Mouse (Mus musculus): ENCODE results near the gene Gm17324.
"Not testable (repeated sequence)": the region's sequence is repeated elsewhere in the genome, so short reads cannot be mapped to it uniquely, and the experiment has no call there.

Gm17324 gene

DNA sequence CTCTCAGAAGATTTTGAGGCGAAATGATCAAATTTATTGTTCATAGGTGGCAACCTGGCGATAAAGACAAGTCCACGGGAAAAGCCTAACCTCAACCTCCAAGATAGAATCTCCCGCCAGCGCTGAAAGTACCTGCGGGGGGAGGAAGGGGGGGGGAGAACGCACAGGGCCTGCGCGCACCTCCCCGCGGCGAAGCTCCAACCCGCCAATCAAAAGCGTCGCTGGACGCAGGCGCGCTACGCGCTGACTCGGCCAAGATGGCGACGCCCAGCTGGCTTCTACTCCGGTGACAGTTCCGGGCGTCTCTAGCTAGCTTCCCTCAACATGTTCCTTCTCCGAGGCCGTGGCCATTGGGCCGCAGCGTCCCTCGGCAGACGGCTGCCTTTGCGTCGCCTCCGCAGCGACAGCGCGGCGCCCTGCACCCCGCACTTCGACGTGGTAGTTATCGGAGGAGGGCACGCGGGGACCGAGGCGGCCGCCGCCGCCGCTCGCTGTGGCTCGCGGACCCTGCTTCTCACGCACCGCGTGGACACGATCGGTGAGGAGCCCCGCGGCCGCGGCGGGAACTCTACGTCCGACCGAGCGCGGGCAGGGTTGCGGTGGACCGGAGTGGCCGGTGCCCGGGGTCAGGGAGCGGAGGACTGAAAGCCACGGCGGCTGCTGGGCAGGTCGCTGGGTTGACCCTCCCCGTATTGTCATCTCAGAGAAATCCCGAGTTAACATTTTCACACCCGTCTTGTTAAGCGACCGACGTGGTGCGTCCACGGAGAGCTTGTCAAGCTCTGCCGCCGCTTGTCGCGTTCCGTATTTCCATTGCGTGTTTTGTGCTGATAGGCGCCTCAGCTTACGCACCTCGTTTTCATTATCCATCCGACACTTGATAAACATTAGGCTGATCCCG lies at the start of gene Gm17324, which contains the start of gene Mto1:
Gene Gm17324, minus strand, starts transcription at position 814 of the 901 bp plus-strand sequence.
Gene Mto1, plus strand, starts transcription at position 236 of the 901 bp plus-strand sequence.
- peak; percentile 94 for DNase-seq

DNA sequence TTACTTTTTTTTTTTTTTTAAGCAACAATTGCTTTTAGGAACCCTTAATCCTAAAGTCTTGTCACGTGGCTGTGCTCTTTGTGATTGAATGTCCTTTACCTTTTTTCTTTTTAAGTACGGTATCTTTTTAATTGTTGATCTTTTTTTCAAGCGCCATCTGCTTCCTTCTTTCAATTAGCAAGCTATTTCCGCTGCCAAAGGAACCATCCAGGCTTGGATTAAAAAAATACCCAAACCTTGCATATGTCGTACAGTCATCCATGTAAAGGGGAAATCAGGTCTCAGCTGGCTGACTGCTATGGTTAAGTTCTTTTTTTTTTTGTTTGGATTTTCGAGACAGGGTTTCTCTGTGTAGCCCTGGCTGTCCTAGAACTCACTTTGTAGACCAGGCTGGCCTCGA lies 44.6 kb upstream of the Gm17324 start:
- no peak for DNase-seq

DNA sequence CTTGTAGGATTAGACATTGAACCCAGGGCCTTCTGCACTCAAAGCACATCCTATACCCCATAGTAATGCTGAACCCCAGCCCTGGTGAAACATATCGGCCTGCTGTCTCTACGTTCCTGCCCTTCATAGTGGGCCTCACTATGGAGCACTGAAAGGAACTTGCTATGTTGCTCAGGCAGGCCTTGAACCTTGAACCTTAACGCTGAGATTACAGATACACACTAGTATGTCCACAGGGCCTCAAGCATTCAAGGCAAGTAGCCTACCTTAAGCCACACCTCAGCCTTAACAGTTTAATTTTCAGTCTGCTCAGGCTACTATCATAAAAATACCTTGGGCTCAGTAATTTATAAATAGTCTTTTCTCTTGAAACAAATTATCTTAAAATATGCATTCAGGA lies 43.7 kb upstream of the Gm17324 start:
- DNase-seq, result no peak

DNA sequence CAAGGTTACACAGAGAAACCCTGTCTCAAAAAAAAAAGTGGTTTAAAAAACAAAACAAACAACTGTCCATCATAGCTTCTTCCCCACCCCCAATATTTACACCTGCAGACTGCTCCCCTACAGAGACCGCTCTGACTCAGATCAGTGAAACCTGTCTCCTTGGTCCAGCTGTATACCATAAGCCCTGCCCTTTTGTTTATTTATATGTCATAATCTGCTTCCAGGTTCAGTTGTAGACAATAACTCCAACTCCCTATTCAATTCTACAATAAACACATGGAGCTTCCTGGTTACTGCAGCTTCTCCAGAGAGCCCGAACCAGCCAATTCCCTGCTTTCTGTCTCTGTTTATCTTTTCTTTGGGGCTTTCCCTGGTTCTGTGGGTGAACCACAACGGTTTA lies 42.6 kb upstream of the Gm17324 start:
- no peak for DNase-seq

DNA sequence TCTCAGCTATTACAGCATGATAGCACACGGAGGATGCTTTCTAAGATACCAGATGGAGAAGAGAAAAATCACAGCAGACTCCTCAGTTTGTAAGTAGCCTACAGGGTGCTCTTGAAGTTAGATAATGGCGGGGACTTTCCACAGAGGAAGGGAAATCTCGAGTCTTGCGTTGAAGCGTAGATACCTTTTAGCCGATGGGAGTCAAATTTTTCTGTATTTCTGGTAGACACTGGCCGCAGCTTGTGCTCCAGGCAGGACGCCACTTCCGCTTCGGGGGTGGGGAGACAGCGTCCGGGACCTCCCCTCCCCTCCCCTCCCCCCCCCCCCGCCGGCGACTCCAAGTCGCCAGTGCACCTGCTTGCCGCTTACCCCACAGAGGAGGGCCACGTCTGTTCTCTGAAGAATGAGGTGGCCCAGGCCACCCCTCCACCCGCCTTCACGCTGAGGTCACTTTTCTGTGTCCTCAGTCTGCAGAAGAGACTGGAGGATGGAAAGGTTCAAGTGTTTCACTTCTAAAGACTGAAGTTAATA lies 40.4 kb upstream of the Gm17324 start, which contains the start of gene Eef1a1:
Gene Eef1a1, minus strand, starts transcription at position 262 of the 531 bp plus-strand sequence.
- DNase-seq, result peak; percentile 57

DNA sequence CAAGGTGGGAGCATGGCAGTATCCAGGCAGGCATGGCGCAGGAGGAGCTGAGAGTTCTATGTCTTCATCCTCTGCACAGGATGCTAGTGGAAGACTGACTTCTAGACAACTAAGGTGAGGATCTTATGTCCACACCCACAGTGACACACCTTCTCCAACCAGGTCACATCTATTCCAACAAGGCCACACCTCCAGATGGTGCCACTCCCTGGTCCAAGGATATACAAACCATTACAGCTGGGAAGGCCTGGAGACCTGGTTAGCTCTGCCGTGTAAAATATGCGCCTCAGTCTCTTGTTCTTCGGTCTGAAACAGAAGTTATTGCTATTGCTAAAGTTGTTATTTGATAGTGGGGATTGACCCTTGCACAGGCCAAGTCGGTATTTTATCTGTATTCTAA lies 39.4 kb upstream of the Gm17324 start:
- not testable (repeated sequence) for DNase-seq

DNA sequence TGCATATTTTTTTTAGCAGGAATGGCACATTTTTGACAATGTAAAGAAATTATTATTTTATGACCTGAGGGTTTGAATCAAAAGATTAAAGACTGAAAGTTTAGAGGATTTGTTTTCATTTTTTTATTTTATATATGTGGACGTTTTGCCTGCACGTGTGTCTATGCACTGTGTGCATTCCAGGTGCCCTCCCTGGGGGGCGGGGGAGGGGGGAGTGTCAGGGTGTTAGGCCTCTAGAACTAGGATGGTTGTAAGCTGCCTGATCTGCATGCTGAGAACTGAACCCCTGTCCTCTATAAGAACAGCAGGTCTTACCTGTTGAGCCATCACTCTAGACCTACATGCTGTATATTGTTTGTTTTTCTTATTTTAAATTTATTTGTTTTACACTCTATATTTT lies 36.1 kb upstream of the Gm17324 start:
- no peak for DNase-seq

DNA sequence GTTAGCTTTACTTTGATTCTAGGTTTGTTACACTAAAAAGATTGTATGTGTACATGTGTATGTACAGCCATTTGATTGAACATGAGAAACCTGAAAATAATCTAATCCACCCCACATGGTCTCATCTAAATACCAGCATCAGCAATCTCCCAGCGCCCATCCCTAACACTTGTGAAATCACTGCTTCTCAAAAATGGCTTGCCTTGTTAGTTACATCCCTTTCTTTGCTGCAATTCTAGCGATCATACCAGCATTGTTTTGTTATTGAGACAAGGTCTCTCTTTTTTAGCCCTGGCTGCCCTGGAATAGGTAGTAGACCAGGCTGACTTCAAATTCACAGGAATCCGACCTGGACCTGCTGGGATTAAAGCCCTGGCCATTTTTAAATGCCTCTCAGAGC lies 33.8 kb upstream of the Gm17324 start:
- no peak for DNase-seq

DNA sequence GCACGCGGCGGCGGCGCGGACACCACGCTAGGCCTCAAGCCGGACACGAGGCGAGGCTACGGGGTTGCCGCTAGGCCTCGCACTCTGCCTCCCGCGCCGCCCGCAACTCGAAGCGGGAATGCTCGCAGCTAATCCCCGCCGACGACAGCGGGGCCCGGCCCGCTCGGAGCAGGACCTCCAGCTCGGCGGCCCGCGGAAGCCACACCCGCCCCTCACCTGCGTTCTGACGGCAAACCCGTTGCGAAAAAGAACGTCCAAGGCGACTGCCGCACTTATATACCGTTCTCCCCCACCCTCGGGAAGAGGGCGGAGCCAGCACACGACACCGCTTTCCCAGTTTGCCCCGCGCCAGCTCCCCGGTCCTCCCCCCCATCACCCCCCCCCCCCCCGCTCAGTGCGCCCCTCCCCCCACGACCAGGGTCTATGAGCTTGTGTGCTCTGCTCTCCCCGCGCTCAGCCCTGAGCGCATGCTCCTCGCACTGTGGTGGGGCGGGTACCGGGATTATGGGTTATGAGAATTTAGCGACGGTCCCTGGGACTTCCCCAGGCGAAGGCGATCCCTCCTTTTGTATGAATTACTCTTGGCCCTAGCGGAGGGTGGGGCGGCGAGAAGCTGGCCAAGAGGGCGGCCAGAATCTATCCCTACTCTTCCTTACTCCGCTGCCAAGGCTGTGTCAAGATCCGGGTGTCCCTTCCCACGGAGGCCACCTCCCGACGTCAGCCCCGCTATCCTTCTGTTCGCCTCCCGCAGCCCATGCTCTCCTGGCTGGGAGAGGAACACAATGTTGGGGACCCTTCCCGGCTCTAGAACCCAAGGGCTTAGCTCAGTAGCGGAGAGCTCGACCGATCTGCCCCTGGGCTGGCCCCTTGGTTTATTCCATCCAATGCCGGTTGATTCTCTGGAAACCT lies 33.1 kb upstream of the Gm17324 start:
- DNase-seq, result peak; percentile 94

DNA sequence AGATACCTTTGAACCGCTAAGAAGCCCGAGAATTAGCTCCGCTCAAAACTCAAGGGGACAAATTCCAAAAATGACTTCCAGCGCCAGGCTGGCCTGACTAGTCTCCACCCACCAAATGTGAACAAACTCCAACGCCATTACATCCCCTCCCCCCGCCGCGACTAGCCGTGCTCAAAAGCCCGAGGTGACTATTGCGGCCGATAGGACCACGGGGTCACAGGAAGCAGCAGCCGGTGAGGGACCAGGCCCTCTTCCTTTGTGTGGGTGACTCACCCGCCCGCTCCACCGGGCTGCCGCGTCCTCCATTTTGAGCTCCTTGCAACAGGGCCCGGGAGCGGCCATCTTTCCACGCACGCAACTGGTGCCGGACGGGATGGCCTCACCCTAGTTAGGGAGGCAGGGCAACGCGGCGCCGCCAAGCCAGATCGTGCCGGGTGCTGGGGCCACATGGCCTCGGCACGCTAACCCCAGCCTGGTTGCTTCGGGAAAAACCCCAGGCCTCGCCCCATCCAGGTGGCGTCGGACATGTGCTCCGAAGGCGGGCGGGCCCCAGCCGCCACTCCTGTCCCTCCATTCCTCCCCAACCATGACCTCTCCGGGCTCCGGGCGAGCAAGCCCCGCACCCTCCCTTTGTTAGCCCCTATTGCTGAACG lies 32.2 kb upstream of the Gm17324 start:
- DNase-seq, result peak; percentile 81

DNA sequence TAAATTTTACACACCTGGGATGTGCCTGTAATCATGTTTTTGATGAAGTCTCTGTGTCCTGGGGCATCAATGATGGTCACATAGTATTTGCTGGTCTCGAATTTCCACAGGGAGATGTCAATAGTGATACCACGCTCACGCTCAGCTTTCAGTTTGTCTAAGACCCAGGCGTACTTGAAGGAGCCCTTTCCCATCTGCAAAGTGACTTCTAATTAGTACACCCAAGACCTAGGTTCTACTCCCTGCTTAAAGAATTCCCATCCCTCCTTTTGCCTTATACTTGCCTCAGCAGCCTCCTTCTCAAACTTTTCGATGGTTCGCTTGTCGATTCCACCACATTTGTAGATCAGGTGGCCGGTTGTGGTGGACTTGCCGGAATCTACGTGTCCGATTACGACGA lies 31.6 kb upstream of the Gm17324 start:
- DNase-seq, result not testable (repeated sequence)

DNA sequence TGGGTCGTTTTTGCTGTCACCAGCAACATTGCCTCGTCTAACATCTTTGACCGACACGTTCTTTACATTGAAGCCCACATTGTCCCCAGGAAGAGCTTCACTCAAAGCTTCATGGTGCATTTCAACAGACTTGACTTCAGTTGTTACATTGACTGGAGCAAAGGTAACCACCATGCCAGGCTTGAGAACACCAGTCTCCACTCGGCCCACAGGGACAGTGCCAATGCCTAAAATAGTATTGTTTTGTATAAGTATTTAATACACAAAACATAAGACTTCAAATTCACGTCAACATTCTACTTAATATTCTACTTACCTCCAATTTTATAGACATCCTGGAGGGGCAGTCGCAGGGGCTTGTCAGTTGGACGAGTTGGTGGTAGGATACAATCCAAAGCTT lies 30.7 kb upstream of the Gm17324 start:
- not testable (repeated sequence) for DNase-seq

DNA sequence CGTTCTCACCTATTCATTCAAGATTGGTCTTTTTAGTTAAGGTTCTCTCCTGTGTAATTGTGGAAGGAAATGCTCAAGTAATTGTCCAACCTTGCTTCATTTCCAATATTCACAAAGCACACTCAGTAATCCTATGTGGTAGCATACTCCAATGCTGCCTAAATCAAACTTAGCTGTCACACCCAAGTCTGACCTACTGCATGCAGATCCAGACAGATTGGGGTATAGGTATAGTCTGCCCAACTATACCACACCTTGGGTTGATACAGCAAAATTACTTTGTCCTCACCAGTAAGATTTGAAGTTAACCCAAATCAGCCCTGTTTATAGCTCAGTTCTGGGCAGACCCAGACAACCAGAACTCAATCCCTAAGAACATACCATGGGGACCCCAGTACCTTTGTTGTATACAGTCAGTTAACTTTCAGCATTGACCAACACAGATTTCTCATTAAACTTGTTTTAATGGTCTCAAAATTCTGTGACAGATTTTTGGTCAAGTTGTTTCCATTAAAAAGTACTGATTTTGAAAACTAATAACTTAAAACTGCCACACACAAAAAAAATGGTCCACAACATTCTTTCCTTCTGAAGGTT lies 29.5 kb upstream of the Gm17324 start:
- DNase-seq, result not testable (repeated sequence)

DNA sequence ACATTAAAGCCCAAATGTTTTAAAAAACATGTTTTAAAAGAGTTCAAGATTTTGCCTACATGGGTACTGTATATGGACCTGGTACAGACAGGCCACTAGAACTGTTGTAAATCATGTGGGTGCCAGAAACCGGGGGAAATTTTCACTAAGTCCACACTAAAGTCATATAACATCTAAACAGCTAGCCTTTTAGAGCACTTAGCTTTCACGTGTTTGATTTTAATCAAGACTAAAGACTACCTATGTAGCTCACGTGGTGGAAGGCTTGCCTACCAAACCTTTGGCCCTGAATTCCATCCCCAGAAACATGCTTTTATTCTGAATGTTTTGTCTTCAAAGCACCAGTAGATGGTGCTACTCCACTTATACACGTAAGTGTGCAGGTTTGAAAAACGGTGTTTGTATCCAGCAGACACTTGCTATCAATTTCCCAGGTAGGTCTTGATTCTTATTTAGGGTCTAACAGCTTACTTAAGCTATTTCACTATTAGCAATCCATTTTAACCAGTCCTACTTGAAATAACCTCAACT lies 28.5 kb upstream of the Gm17324 start:
- peak; percentile 20 for DNase-seq

DNA sequence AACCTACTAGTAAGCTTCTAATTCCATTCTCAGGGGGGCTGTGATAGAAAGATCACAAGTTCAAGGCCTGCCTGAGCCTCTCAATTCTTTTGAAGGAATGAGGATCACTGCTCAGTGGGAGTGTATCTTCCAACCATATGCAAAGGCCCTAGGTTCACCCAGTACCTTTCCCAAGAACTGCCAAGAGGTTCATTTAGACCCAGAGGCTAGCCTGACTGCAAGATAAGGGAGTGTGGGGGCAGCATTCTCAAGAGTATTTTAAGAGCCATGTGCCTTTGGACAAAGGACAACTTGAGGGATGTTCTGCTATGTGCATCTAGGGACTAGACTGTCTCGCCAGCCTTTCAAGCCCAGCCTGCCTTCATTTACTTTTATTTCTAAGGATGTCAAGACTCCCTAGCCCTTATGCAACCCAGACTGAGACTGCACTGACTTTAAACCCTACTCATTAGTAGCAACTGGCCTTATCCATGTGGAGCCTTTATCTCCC lies 28.0 kb upstream of the Gm17324 start:
- DNase-seq, result peak; percentile 31

DNA sequence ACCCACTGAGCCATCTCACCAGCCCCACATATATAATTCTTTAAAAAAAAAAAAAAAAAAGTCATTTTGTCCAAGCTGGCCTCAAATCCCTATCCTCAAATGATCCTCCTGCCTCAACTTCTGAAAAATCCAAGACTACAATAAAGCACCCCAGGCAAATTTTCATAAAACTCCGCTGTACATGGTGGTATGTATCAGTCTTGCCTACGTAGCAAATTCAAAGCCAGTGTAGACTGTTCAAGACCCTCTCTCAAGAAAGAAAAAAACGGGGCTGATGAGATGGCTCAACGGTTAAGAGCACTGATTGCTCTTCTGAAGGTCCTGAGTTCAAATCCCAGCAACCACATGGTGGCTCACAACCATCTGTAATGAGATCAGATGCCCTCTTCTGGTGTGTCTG lies 27.3 kb upstream of the Gm17324 start:
- no peak for DNase-seq

DNA sequence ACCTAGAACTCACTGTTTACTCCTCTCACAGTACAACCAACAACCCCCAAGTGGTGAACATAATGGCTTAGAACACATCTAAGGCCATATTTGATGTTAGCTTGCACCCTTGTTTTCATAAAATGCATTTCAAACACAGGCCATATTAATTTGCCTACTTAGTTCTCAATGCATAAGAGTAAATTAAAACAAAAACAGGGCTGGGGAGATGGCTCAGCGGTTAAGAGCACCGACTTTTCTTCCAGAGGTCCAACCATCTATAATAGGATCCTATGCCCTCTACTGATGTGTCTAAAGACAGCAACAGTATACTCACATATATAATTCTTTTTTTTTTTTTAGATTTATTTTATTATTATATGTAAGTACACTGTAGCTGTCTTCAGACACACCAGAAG lies 26.8 kb upstream of the Gm17324 start:
- no peak for DNase-seq

DNA sequence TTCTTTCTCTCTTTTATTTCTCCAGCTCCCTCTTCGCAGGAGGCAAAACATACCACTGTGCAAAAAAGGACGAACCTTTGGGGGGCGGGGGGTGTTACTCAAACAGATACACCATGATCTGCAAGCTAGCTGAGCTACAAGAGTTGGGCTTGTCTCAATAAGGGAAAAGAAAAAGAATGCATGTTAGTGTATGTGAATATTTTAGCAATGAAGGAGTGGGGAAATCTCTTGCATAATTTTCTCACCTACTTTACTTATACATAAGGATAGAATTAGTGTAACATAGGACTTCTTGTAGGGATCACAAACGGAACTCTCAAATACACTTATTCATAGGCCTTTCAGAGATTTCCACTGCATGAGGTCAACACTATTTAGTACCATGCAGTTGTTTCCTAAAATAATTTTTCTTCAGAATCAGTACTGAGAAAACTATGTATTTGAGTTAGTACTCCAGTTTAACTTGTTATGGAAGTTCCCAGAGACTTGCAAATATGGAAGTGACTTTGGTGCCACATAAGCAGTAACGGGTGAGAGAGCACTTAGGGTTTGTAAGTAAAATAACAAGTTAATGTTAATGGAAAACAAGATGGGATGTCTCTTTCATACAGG lies 26.3 kb upstream of the Gm17324 start:
- DNase-seq, result no peak

DNA sequence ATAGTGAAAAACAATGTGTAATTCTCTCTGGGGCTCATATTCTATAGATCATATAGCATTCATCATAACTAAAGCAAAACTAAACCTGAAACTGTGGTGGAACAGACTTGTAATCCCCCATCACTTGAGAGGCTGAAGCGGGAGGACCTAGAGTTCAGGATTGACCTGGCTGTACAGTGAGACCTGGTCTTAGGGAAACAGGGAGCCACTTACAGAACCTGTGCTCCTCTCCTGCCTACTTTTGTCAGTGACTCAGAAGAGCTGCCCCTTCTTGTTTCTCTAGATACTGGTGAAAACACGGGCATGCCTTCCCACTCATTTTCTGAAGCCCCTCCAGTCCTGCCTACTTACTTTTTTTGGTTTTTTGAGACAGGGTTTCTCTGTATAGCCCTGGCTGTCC lies 25.7 kb upstream of the Gm17324 start:
- DNase-seq, result no peak

DNA sequence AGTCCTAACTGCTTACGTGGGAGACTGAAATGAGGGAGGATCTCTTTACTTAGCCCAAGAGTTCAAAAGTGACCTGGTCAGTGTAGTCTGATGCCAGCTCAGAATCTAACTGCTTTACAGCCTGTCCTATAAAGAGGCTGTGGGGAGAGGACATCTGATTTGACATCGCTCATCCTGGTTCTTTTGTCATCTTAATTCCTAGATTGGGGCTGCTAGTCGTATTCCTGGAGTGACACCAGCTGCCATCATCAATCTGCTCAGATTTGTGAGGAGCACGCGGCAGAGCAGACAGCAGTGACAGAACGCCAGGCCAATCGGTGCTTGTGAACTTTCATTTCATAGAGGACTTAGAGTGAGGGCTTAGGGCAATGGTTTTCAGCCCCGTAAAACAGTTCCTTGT lies 25.0 kb upstream of the Gm17324 start:
- no peak for DNase-seq

DNA sequence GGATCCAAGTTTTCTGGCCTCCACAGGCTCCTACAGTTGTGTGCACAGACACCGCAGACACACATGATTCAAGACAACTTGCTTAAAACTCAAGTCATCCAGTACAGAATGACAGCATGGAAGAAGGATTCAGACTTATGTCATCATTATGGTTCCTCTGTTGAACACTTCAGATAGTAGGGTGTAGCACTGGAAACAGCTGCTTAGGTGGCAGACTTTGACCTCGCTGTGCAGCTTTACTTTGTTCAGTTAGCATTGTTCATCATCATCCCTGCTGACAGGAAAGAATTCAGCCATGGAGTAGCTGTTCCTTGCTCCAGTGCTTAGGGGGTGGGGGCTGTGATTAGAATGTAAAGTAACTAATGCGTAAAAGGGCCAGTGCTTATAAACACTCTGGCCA lies 17.1 kb upstream of the Gm17324 start:
- DNase-seq, result no peak

Data from liver (tissue).